Mouse (Mus musculus) embryonic facial prominence, embryonic 14.5 days (tissue): ENCODE results near the gene Dennd5b. TPM values are rescaled to one million over a fixed set of nuclear protein-coding genes. Genes with fewer than 3 reads are reported as not detected.
A peak's percentile ranks its signal among the peaks of the same experiment; 100 is the strongest.

Source experiments
- ATAC-seq: fragments of 200-750 bp; cut with Nextera tagmentation; 2 replicates; pipeline ENCODE4 v1.8.0; 2017; ENCODE audit warnings: low read depth, moderate number of reproducible peaks, moderate TSS enrichment
- DNase-seq: peaks from one replicate; pipeline ENCODE4 v3.0.0-alpha.2; 2015; ENCODE audit warnings: low spot score
- H3K27ac ChIP-seq: fragments of 300-500 bp; sonication (generic); replicated peaks from 2 replicates; pipeline ENCODE4 v1.5.1; 2014; ENCODE audit warnings: low read depth, mild to moderate bottlenecking, low read length, moderate library complexity
- H3K27me3 ChIP-seq: fragments of 300-500 bp; sonication (generic); replicated peaks from 2 replicates; pipeline ENCODE4 v1.6.1; 2014; ENCODE audit warnings: low read length; ENCODE audit not compliant: control insufficient read depth, insufficient read depth
- H3K36me3 ChIP-seq: fragments of 300-500 bp; sonication (generic); 2 replicates; pipeline ENCODE4 v1.6.1; 2014; ENCODE audit warnings: low read length, mixed read lengths; ENCODE audit not compliant: control insufficient read depth, insufficient read depth
- H3K4me1 ChIP-seq: fragments of 300-500 bp; sonication (generic); 2 replicates; pipeline ENCODE4 v1.6.1; 2014; ENCODE audit warnings: antibody characterized with exemption, low read length; ENCODE audit not compliant: control insufficient read depth, insufficient read depth
- H3K4me2 ChIP-seq: fragments of 300-500 bp; sonication (generic); 2 replicates; pipeline ENCODE4 v1.6.1; 2014; ENCODE audit warnings: low read depth, mild to moderate bottlenecking, low read length, moderate library complexity, mixed read lengths
- H3K4me3 ChIP-seq: fragments of 300-500 bp; sonication (generic); 2 replicates; pipeline ENCODE4 v1.5.1; 2014; ENCODE audit warnings: low read depth, mild to moderate bottlenecking, low read length
- H3K9ac ChIP-seq: fragments of 300-500 bp; sonication (generic); 2 replicates; pipeline ENCODE4 v1.6.1; 2014; ENCODE audit warnings: low read depth, mild to moderate bottlenecking, low read length, moderate library complexity, mixed read lengths
- H3K9me3 ChIP-seq: fragments of 300-500 bp; sonication (generic); 2 replicates; pipeline ENCODE4 v1.6.1; 2016; ENCODE audit warnings: low read length; ENCODE audit not compliant: control insufficient read depth
- WGBS: fragments of 180-500 bp; shearing (Covaris S2); extraction: QIAGEN DNeasy Blood & Tissue Kit; methylation state at CpG from one replicate; pipeline ENCODE4 v1.1.7; 2014; 5-methylcytosine and 5-hydroxymethylcytosine counted together
- polyA plus RNA-seq: library from polyadenylated mRNA; unstranded; fragments of >200 nt; fragmentation: Nextera tagmentation; extraction: Ambion mirVana; gene quantifications from 2 replicates; pipeline ENCODE4 v1.2.1, GENCODE M21; 2014

Dennd5b gene
- polyA plus RNA-seq, 1 experiment from 2014 or later, result 4.8 TPM

- DNase-seq (no peak), ATAC-seq (no peak)
- no peak overlapping the region for H3K27ac ChIP-seq
- H3K27me3 ChIP-seq, result no peaks in the 10 kb centered on the region
- H3K36me3 ChIP-seq, result no peaks in the 10 kb centered on the region
- H3K9me3 ChIP-seq, result no peaks in the 10 kb centered on the region
- no peak overlapping the region for H3K9ac ChIP-seq
- H3K4me3 ChIP-seq, result no peak overlapping the region
- no peaks in the 10 kb centered on the region for H3K4me1 ChIP-seq
- no peak overlapping the region for H3K4me2 ChIP-seq
Measured at GRCm38 (mm10) chr6:149063382-149063781, 38.1 kb downstream of the Dennd5b start.

GRCm38 (mm10) chr6:149060670-149061387 is 40.7 kb downstream of the Dennd5b start:
- Histone ChIP-seq H3K27me3 (no peaks in the 10 kb centered on the region), H3K4me1 (no peaks in the 10 kb centered on the region), H3K9me3 (no peaks in the 10 kb centered on the region), H3K4me3 (no peak overlapping the region), H3K4me2 (no peak overlapping the region), H3K27ac (no peak overlapping the region), H3K36me3 (no peaks in the 10 kb centered on the region), H3K9ac (no peak overlapping the region)
- DNase-seq (no peak), ATAC-seq (no peak)
- 88% methylated on average over 5 of the region's 5 CpGs for WGBS

GRCm38 (mm10) chr6:149057947-149058391 is 43.5 kb downstream of the Dennd5b start:
- Histone ChIP-seq H3K27ac (no peak overlapping the region), H3K4me3 (no peak overlapping the region), H3K4me2 (no peak overlapping the region), H3K9me3 (no peaks in the 10 kb centered on the region), H3K36me3 (no peaks in the 10 kb centered on the region), H3K9ac (no peak overlapping the region), H3K27me3 (no peaks in the 10 kb centered on the region), H3K4me1 (no peaks in the 10 kb centered on the region)
- ATAC-seq (no peak), DNase-seq (peak; percentile 23)
- WGBS, result 51% methylated on average over 3 of the region's 3 CpGs

- 87% methylated on average over 2 of the region's 2 CpGs for WGBS
- H3K36me3 ChIP-seq, result no peaks in the 10 kb centered on the region
- H3K4me3 ChIP-seq, result no peak overlapping the region
- no peak overlapping the region for H3K9ac ChIP-seq
- H3K27ac ChIP-seq, result no peak overlapping the region
- no peaks in the 10 kb centered on the region for H3K27me3 ChIP-seq
- ATAC-seq (no peak), DNase-seq (no peak)
- H3K4me2 ChIP-seq, result no peak overlapping the region
- H3K4me1 ChIP-seq, result no peaks in the 10 kb centered on the region
- no peaks in the 10 kb centered on the region for H3K9me3 ChIP-seq
Measured at GRCm38 (mm10) chr6:149054780-149055179, 46.7 kb downstream of the Dennd5b start.

GRCm38 (mm10) chr6:149050978-149051723 is 50.3 kb downstream of the Dennd5b start:
- peak; percentile 52 for DNase-seq
- Histone ChIP-seq H3K27me3 (no peaks in the 10 kb centered on the region), H3K27ac (no peak overlapping the region), H3K4me3 (no peak overlapping the region), H3K36me3 (no peaks in the 10 kb centered on the region), H3K4me2 (no peak overlapping the region), H3K9ac (no peak overlapping the region), H3K9me3 (no peaks in the 10 kb centered on the region), H3K4me1 (no peaks in the 10 kb centered on the region)
- ATAC-seq, result no peak
- WGBS, result 65% methylated on average over 4 of the region's 4 CpGs

- DNase-seq (no peak), ATAC-seq (no peak)
- Histone ChIP-seq H3K27me3 (no peaks in the 10 kb centered on the region), H3K27ac (no peak overlapping the region), H3K4me2 (no peak overlapping the region), H3K9ac (no peak overlapping the region), H3K9me3 (no peaks in the 10 kb centered on the region), H3K4me1 (no peaks in the 10 kb centered on the region), H3K4me3 (no peak overlapping the region), H3K36me3 (peaks cover 9% of the 10 kb centered on the region; the same call in 1 of the 2 replicates)
- 77% methylated on average over 4 of the region's 4 CpGs for whole genome bisulfite sequencing
Measured at GRCm38 (mm10) chr6:149040099-149040498, 61.4 kb downstream of the Dennd5b start.

- Histone ChIP-seq H3K36me3 (peaks cover 4% of the 10 kb centered on the region), H3K27ac (no peak overlapping the region), H3K4me1 (no peaks in the 10 kb centered on the region), H3K4me3 (no peak overlapping the region), H3K9me3 (no peaks in the 10 kb centered on the region), H3K27me3 (no peaks in the 10 kb centered on the region), H3K4me2 (no peak overlapping the region), H3K9ac (no peak overlapping the region)
- DNase-seq, result no peak
- ATAC-seq, result no peak
- 79% methylated on average over 5 of the region's 5 CpGs for whole genome bisulfite sequencing
Measured at GRCm38 (mm10) chr6:149032198-149032597, 69.3 kb downstream of the Dennd5b start.

GRCm38 (mm10) chr6:149031377-149031776 is 70.1 kb downstream of the Dennd5b start:
- H3K9ac ChIP-seq, result no peak overlapping the region
- H3K36me3 ChIP-seq, result peaks cover 8% of the 10 kb centered on the region
- no peak overlapping the region for H3K4me3 ChIP-seq
- DNase-seq (no peak), ATAC-seq (no peak)
- no peak overlapping the region for H3K27ac ChIP-seq
- no peaks in the 10 kb centered on the region for H3K27me3 ChIP-seq
- H3K4me2 ChIP-seq, result no peak overlapping the region
- H3K9me3 ChIP-seq, result no peaks in the 10 kb centered on the region
- H3K4me1 ChIP-seq, result no peaks in the 10 kb centered on the region

- H3K4me2 ChIP-seq, result no peak overlapping the region
- peaks cover 25% of the 10 kb centered on the region for H3K36me3 ChIP-seq
- no peak overlapping the region for H3K9ac ChIP-seq
- H3K27ac ChIP-seq, result no peak overlapping the region
- no peak overlapping the region for H3K4me3 ChIP-seq
- ATAC-seq (no peak), DNase-seq (no peak)
- H3K4me1 ChIP-seq, result no peaks in the 10 kb centered on the region
- H3K9me3 ChIP-seq, result no peaks in the 10 kb centered on the region
- WGBS, result 79% methylated on average over 5 of the region's 5 CpGs
- no peaks in the 10 kb centered on the region for H3K27me3 ChIP-seq
Measured at GRCm38 (mm10) chr6:149018431-149018830, 83.0 kb downstream of the Dennd5b start.
